Mouse (Mus musculus): ENCODE results near the gene Rhod. TPM values are rescaled to one million over a fixed set of nuclear protein-coding genes. Genes with fewer than 3 reads are reported as not detected.

Gene Rhod
- polyA plus RNA-seq, 1 experiment, result 24.1 TPM

DNA sequence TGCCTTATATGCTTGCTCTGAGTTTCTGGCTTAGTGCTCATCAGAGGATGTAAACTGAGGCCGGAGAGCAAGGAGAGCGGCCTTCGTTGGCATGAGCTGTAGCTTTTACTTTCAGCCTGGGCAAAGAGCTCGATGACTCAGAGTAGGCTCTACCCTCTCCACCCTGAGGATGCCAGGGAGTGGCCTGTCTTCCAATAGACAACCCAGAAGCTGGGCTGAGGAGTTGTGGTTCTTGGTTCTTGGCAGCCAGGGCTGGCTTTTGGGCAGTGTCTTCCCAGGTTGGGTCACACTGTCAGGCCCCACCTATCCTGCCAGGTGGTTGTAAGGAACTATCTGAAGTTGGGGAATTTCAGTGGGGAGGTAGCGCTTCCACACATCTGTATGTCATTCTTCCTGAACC, 19.5 kb downstream of the Rhod start:
- TF ChIP-seq CTCF (IDR thresholded peaks at IDR 0.05; ENCODE audit: borderline replicate concordance, insufficient read depth, low read length) (no peak), POLR2A (IDR thresholded peaks at IDR 0.05; ENCODE audit: low read depth, low read length) (no peak)
- Histone ChIP-seq H3K4me1 (ENCODE audit: control insufficient read depth, insufficient read depth, low read length) (no peaks in the 10 kb centered on the region), H3K27ac (ENCODE audit: insufficient read depth, low read length) (no peak overlapping the region), H3K4me3 (ENCODE audit: insufficient read depth, low read length) (no peak overlapping the region)

DNA sequence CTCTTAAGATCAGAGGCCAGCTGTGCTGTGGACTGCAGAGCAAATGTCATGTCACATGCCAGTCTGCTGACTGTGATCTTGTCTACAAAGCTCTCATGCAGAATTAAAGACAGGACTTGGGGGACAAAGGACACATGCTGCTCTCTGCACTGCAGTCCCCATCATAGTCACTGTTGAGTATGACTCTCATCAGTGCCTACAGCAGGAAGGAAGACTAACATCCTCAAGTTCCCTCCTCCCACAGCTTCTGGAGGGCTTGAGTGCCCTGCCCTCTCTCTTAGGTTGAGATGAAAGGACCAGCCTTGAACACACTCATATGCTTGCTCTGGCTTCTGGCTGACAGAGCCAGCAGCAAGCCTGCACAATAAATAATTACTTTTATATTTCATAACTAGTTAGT, 21.5 kb downstream of the Rhod start:
- Histone ChIP-seq H3K4me1 (ENCODE audit: control insufficient read depth, insufficient read depth, low read length) (no peaks in the 10 kb centered on the region), H3K4me3 (ENCODE audit: insufficient read depth, low read length) (no peak overlapping the region), H3K27ac (ENCODE audit: insufficient read depth, low read length) (no peak overlapping the region)
- TF ChIP-seq POLR2A (IDR thresholded peaks at IDR 0.05; ENCODE audit: low read depth, low read length) (no peak), CTCF (IDR thresholded peaks at IDR 0.05; ENCODE audit: borderline replicate concordance, insufficient read depth, low read length) (no peak)

GRCm38 (mm10) chr19:4417183-4417582, 22.0 kb downstream of the Rhod start:
- no peaks in the 10 kb centered on the region for H3K4me1 ChIP-seq (ENCODE audit: control insufficient read depth, insufficient read depth, low read length)
- no peak overlapping the region for H3K27ac ChIP-seq (ENCODE audit: insufficient read depth, low read length)
- TF ChIP-seq CTCF (IDR thresholded peaks at IDR 0.05; ENCODE audit: borderline replicate concordance, insufficient read depth, low read length) (peak; percentile 75), POLR2A (IDR thresholded peaks at IDR 0.05; ENCODE audit: low read depth, low read length) (no peak)
- no peak overlapping the region for H3K4me3 ChIP-seq (ENCODE audit: insufficient read depth, low read length)

DNA sequence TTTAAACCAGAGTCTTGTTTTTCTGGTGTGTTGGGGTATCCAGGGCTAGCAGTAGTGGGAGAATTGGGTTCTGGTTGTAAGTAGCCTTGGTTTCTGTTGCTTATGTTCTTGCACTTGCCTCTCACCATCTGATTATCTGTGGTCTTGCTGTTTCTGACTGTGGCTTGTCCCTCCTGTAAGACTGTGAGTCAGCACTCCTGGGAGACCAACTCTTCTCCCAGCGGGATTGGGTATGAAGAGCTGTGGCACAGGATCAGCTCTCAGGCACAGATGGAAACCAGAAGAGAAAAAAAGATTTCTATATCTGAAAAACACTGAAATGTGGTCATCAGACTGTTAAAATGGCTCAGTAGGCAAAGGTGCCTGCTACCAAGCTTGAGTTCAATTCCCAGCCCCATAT, 24.6 kb downstream of the Rhod start:
- no peak overlapping the region for H3K27ac ChIP-seq (ENCODE audit: insufficient read depth, low read length)
- H3K4me3 ChIP-seq (ENCODE audit: insufficient read depth, low read length), result no peak overlapping the region
- H3K4me1 ChIP-seq (ENCODE audit: control insufficient read depth, insufficient read depth, low read length), result no peaks in the 10 kb centered on the region
- TF ChIP-seq CTCF (IDR thresholded peaks at IDR 0.05; ENCODE audit: borderline replicate concordance, insufficient read depth, low read length), result no peak
- TF ChIP-seq POLR2A (IDR thresholded peaks at IDR 0.05; ENCODE audit: low read depth, low read length), result no peak

DNA sequence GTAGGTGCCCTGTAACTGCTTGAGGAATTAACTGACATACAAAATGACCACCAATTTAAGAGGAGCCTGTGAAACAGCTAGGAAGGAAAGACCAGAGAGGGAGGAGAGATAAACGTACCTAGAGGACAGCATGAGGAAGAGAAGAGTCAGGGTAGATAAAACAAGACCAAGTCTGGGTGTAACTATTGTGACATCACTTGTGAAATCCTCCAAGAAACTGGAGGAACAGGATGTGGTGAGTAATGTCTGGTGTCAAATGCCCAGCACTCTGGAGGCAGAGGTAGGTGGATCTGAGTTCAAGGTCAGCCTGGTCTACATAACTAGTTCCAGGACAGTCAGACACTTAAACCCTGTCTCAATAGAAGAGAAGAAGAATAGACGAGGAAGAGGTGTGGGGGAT, 30.2 kb downstream of the Rhod start:
- H3K27ac ChIP-seq (ENCODE audit: insufficient read depth, low read length), result no peak overlapping the region
- TF ChIP-seq POLR2A (IDR thresholded peaks at IDR 0.05; ENCODE audit: low read depth, low read length), result no peak
- TF ChIP-seq CTCF (IDR thresholded peaks at IDR 0.05; ENCODE audit: borderline replicate concordance, insufficient read depth, low read length), result no peak
- H3K4me3 ChIP-seq (ENCODE audit: insufficient read depth, low read length), result no peak overlapping the region
- no peaks in the 10 kb centered on the region for H3K4me1 ChIP-seq (ENCODE audit: control insufficient read depth, insufficient read depth, low read length)

DNA sequence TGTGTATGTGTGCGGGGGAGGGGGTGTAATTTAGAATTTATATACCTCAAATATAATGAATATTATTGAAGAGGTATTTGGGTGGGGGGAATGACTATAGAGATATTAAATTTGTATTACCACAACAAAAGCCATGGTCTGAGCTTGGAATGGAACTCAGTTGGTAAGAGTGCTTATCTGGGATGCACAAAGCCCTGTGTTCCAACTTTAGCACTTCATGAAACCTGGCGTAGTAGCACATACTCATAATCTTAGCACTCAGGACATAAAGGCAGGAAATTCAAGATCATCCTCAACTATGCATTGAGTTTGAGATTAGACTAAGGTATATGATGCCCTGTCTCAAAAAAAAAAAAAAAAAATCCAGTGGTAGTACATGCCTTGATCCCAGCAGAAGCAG, 34.4 kb downstream of the Rhod start:
- no peak overlapping the region for H3K4me3 ChIP-seq (ENCODE audit: insufficient read depth, low read length)
- H3K4me1 ChIP-seq (ENCODE audit: control insufficient read depth, insufficient read depth, low read length), result no peaks in the 10 kb centered on the region
- H3K27ac ChIP-seq (ENCODE audit: insufficient read depth, low read length), result no peak overlapping the region
- TF ChIP-seq CTCF (IDR thresholded peaks at IDR 0.05; ENCODE audit: borderline replicate concordance, insufficient read depth, low read length) (no peak), POLR2A (IDR thresholded peaks at IDR 0.05; ENCODE audit: low read depth, low read length) (no peak)

DNA sequence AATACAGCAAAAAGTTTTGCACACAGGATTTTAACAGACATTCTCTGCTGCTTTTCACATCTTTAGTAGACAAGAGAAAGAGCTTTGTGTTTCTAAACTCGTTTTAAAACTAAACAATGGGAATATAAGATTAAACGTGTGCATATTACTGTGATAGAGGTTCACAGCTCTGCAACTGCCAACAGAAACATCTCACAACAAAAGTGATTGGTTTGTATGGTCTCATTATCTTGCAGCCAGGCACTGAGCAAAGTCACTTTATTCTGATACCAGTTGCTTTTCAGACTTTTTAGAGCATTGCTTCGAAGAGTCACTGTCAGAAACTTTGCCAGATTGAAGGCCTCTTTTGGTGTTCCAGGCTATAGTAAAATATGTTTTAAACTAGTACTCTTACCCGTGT, 40.3 kb downstream of the Rhod start:
- H3K4me3 ChIP-seq (ENCODE audit: insufficient read depth, low read length), result no peak overlapping the region

GRCm38 (mm10) chr19:4398630-4398948, 40.6 kb downstream of the Rhod start:
- Histone ChIP-seq H3K4me3 (ENCODE audit: insufficient read depth, low read length) (no peak overlapping the region), H3K27ac (ENCODE audit: insufficient read depth, low read length) (no peak overlapping the region), H3K4me1 (ENCODE audit: control insufficient read depth, insufficient read depth, low read length) (no peaks in the 10 kb centered on the region)
- TF ChIP-seq POLR2A (IDR thresholded peaks at IDR 0.05; ENCODE audit: low read depth, low read length) (no peak), CTCF (IDR thresholded peaks at IDR 0.05; ENCODE audit: borderline replicate concordance, insufficient read depth, low read length) (no peak)

More for the DNA sequence above, 40.3 kb downstream of the Rhod start:
- TF ChIP-seq CTCF (IDR thresholded peaks at IDR 0.05; ENCODE audit: borderline replicate concordance, insufficient read depth, low read length) (no peak), POLR2A (IDR thresholded peaks at IDR 0.05; ENCODE audit: low read depth, low read length) (no peak)
- Histone ChIP-seq H3K27ac (ENCODE audit: insufficient read depth, low read length) (no peak overlapping the region), H3K4me1 (ENCODE audit: control insufficient read depth, insufficient read depth, low read length) (no peaks in the 10 kb centered on the region)

- peak within 1 kb of the TSS; percentile 15; the same call in 1 of the 2 replicates for H3K27ac ChIP-seq (ENCODE audit: insufficient read depth, low read length)
- H3K4me1 ChIP-seq (ENCODE audit: control insufficient read depth, insufficient read depth, low read length), result no peaks in the 10 kb centered on the region
- peak; percentile 17 for TF ChIP-seq POLR2A (IDR thresholded peaks at IDR 0.05; ENCODE audit: low read depth, low read length)
- TF ChIP-seq CTCF (IDR thresholded peaks at IDR 0.05; ENCODE audit: borderline replicate concordance, insufficient read depth, low read length), result no peak
- peak within 1 kb of the TSS; percentile 51 for H3K4me3 ChIP-seq (ENCODE audit: insufficient read depth, low read length)
These were observed 41.2 kb downstream of the Rhod start, which contains the start of gene Kdm2a for GRCm38 (mm10) chr19:4397798-4398629. Kdm2a (minus strand) TSS chr19:4398285.

GRCm38 (mm10) chr19:4396998-4397797, 42.0 kb downstream of the Rhod start:
- Histone ChIP-seq H3K4me3 (ENCODE audit: insufficient read depth, low read length) (peak overlapping the region; percentile 94), H3K4me1 (ENCODE audit: control insufficient read depth, insufficient read depth, low read length) (no peaks in the 10 kb centered on the region), H3K27ac (ENCODE audit: insufficient read depth, low read length) (peak overlapping the region; percentile 54)
- TF ChIP-seq POLR2A (IDR thresholded peaks at IDR 0.05; ENCODE audit: low read depth, low read length) (peak; percentile 84), CTCF (IDR thresholded peaks at IDR 0.05; ENCODE audit: borderline replicate concordance, insufficient read depth, low read length) (no peak)

All from embryonic fibroblast, embryonic 13.5 days (primary cell).